Mouse (Mus musculus): ENCODE data around the gene Slc38a1. TPM values are rescaled to one million over a fixed set of nuclear protein-coding genes. Genes with fewer than 3 reads are reported as not detected.

The Slc38a1 gene
- polyA plus RNA-seq, 1 experiment, result 88.4 TPM

DNA sequence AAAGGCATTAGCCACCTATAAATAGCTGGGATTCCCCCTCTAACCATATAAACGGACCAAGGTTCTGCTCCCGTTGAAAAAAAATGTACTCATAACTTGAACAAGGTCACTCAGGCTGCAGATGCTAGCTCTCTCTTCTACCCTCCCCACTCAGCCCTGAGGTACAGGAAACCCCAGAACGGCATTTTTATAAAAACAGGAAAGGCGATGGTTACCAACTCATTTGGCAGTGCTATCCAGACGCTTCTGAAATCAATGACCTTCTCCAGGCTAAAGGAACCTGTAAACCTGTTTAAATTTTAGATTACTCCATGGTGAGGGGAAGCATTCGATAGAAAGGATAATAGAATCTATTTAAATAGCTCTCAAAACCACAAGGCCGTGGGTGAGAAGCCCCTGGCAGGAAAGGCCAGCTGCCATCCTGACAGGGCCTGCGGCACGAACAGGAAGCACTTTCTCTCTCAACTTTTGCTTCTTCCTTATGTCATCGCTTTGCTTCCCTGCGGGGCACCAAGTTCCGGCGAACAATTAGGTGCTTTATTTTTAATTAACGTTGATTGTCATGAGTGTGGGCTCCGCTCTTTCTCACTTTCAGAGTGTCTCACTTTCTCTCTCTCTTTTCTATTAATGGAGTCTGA, 59.2 kb downstream of the Slc38a1 start:
- Histone ChIP-seq H3K27me3 (ENCODE audit: control insufficient read depth, insufficient read depth, low read length, poor library complexity, severe bottlenecking) (no peaks in the 10 kb centered on the region), H3K9ac (ENCODE audit: low read depth, poor library complexity, severe bottlenecking) (no peak overlapping the region), H3K4me3 (ENCODE audit: low read depth, low read length) (no peak overlapping the region), H3K4me1 (ENCODE audit: control insufficient read depth, insufficient read depth, low read length) (no peaks in the 10 kb centered on the region), H3K9me3 (replicated peaks; ENCODE audit: control insufficient read depth, insufficient read depth, low read length, poor library complexity, severe bottlenecking) (peaks cover 70% of the 10 kb centered on the region), H3K27ac (ENCODE audit: insufficient read depth, low read length) (no peak overlapping the region), H3K36me3 (ENCODE audit: control insufficient read depth, insufficient read depth, low read length, poor library complexity, severe bottlenecking) (peaks cover 68% of the 10 kb centered on the region)
- TF ChIP-seq POLR2A (IDR thresholded peaks at IDR 0.05; ENCODE audit: insufficient read depth, low read length) (no peak), CTCF (IDR thresholded peaks at IDR 0.05; ENCODE audit: low read depth, low read length) (no peak), EP300 (IDR thresholded peaks at IDR 0.05; ENCODE audit: insufficient read depth, low read depth, low read length) (no peak)

- no peak for TF ChIP-seq POLR2A (IDR thresholded peaks at IDR 0.05; ENCODE audit: insufficient read depth, low read length)
- TF ChIP-seq CTCF (IDR thresholded peaks at IDR 0.05; ENCODE audit: low read depth, low read length), result no peak
- no peak for TF ChIP-seq EP300 (IDR thresholded peaks at IDR 0.05; ENCODE audit: insufficient read depth, low read depth, low read length)
- no peaks in the 10 kb centered on the region for H3K27me3 ChIP-seq (ENCODE audit: control insufficient read depth, insufficient read depth, low read length, poor library complexity, severe bottlenecking)
- H3K4me1 ChIP-seq (ENCODE audit: control insufficient read depth, insufficient read depth, low read length), result peaks cover 3% of the 10 kb centered on the region
- no peak overlapping the region for H3K27ac ChIP-seq (ENCODE audit: insufficient read depth, low read length)
- H3K9ac ChIP-seq (ENCODE audit: low read depth, poor library complexity, severe bottlenecking), result no peak overlapping the region
- peaks cover 44% of the 10 kb centered on the region for H3K36me3 ChIP-seq (ENCODE audit: control insufficient read depth, insufficient read depth, low read length, poor library complexity, severe bottlenecking)
- H3K4me3 ChIP-seq (ENCODE audit: low read depth, low read length), result no peak overlapping the region
- peaks cover 16% of the 10 kb centered on the region for H3K9me3 ChIP-seq (replicated peaks; ENCODE audit: control insufficient read depth, insufficient read depth, low read length, poor library complexity, severe bottlenecking)
These were observed 65.7 kb downstream of the Slc38a1 start for GRCm38 (mm10) chr15:96576998-96577397.

DNA sequence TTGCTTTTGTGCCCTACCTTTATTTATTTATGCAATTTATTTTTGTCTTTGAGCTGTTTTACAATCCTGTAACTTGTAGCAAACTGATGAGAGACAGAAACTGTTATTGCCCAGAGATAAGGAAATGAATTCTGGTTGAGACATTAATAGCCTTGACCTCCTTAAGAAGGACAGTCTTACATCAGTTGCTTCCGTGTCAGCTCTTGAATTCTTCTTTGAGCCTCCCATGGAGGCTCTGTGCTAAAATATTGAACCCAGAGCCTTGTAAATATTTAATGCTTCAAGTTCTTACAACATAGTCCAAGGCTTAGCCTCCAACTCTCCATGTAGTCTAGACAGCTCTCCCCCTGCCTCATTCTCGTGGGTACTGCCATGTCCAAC, 73.7 kb downstream of the Slc38a1 start:
- Histone ChIP-seq H3K9ac (ENCODE audit: low read depth, poor library complexity, severe bottlenecking) (no peak overlapping the region), H3K4me3 (ENCODE audit: low read depth, low read length) (no peak overlapping the region), H3K27me3 (ENCODE audit: control insufficient read depth, insufficient read depth, low read length, poor library complexity, severe bottlenecking) (no peaks in the 10 kb centered on the region), H3K36me3 (ENCODE audit: control insufficient read depth, insufficient read depth, low read length, poor library complexity, severe bottlenecking) (no peaks in the 10 kb centered on the region), H3K27ac (ENCODE audit: insufficient read depth, low read length) (no peak overlapping the region), H3K9me3 (replicated peaks; ENCODE audit: control insufficient read depth, insufficient read depth, low read length, poor library complexity, severe bottlenecking) (no peaks in the 10 kb centered on the region), H3K4me1 (ENCODE audit: control insufficient read depth, insufficient read depth, low read length) (peaks cover 4% of the 10 kb centered on the region)
- TF ChIP-seq POLR2A (IDR thresholded peaks at IDR 0.05; ENCODE audit: insufficient read depth, low read length), result no peak
- no peak for TF ChIP-seq CTCF (IDR thresholded peaks at IDR 0.05; ENCODE audit: low read depth, low read length)
- no peak for TF ChIP-seq EP300 (IDR thresholded peaks at IDR 0.05; ENCODE audit: insufficient read depth, low read depth, low read length)

GRCm38 (mm10) chr15:96568271-96568982, 74.3 kb downstream of the Slc38a1 start:
- Histone ChIP-seq H3K27me3 (ENCODE audit: control insufficient read depth, insufficient read depth, low read length, poor library complexity, severe bottlenecking) (no peaks in the 10 kb centered on the region), H3K36me3 (ENCODE audit: control insufficient read depth, insufficient read depth, low read length, poor library complexity, severe bottlenecking) (no peaks in the 10 kb centered on the region), H3K4me1 (ENCODE audit: control insufficient read depth, insufficient read depth, low read length) (peaks cover 6% of the 10 kb centered on the region), H3K4me3 (ENCODE audit: low read depth, low read length) (no peak overlapping the region), H3K9ac (ENCODE audit: low read depth, poor library complexity, severe bottlenecking) (no peak overlapping the region), H3K27ac (ENCODE audit: insufficient read depth, low read length) (no peak overlapping the region), H3K9me3 (replicated peaks; ENCODE audit: control insufficient read depth, insufficient read depth, low read length, poor library complexity, severe bottlenecking) (no peaks in the 10 kb centered on the region)
- no peak for TF ChIP-seq CTCF (IDR thresholded peaks at IDR 0.05; ENCODE audit: low read depth, low read length)
- no peak for TF ChIP-seq EP300 (IDR thresholded peaks at IDR 0.05; ENCODE audit: insufficient read depth, low read depth, low read length)
- TF ChIP-seq POLR2A (IDR thresholded peaks at IDR 0.05; ENCODE audit: insufficient read depth, low read length), result no peak

DNA sequence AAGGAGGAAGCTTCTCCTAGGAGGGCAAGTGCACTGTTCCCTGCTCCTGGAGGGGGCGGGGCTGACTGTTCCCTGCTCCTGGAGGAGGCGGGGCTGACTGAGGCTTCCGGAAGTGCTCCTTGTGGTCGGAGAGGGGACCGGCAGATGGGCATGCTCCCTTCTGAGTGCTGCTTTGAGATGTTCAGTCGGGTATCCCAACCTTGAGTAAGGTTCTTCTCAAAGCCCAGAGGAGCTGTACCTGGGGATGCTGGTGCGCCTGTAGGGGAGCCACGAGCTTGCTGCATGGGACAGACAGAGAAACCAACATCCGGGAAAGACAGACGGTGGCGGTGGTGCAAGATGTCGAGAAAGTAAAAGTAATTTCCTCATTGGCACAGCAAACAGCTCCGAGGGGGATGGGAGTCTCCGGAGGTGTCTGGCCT, 75.9 kb downstream of the Slc38a1 start:
- H3K9me3 ChIP-seq (replicated peaks; ENCODE audit: control insufficient read depth, insufficient read depth, low read length, poor library complexity, severe bottlenecking), result no peaks in the 10 kb centered on the region
- H3K36me3 ChIP-seq (ENCODE audit: control insufficient read depth, insufficient read depth, low read length, poor library complexity, severe bottlenecking), result no peaks in the 10 kb centered on the region
- peak overlapping the region; percentile 55 for H3K9ac ChIP-seq (ENCODE audit: low read depth, poor library complexity, severe bottlenecking)
- TF ChIP-seq EP300 (IDR thresholded peaks at IDR 0.05; ENCODE audit: insufficient read depth, low read depth, low read length), result no peak
- no peak for TF ChIP-seq CTCF (IDR thresholded peaks at IDR 0.05; ENCODE audit: low read depth, low read length)
- TF ChIP-seq POLR2A (IDR thresholded peaks at IDR 0.05; ENCODE audit: insufficient read depth, low read length), result peak; percentile 49
- peaks cover 6% of the 10 kb centered on the region for H3K4me1 ChIP-seq (ENCODE audit: control insufficient read depth, insufficient read depth, low read length)
- no peaks in the 10 kb centered on the region for H3K27me3 ChIP-seq (ENCODE audit: control insufficient read depth, insufficient read depth, low read length, poor library complexity, severe bottlenecking)
- peak overlapping the region; percentile 74 for H3K27ac ChIP-seq (ENCODE audit: insufficient read depth, low read length)
- peak overlapping the region; percentile 83 for H3K4me3 ChIP-seq (ENCODE audit: low read depth, low read length)

GRCm38 (mm10) chr15:96563852-96564251, 78.9 kb downstream of the Slc38a1 start:
- TF ChIP-seq POLR2A (IDR thresholded peaks at IDR 0.05; ENCODE audit: insufficient read depth, low read length) (no peak), CTCF (IDR thresholded peaks at IDR 0.05; ENCODE audit: low read depth, low read length) (no peak), EP300 (IDR thresholded peaks at IDR 0.05; ENCODE audit: insufficient read depth, low read depth, low read length) (no peak)
- no peak overlapping the region for H3K9ac ChIP-seq (ENCODE audit: low read depth, poor library complexity, severe bottlenecking)

More at GRCm38 (mm10) chr15:96563852-96564251, 78.9 kb downstream of the Slc38a1 start:
- H3K4me1 ChIP-seq (ENCODE audit: control insufficient read depth, insufficient read depth, low read length), result peaks cover 3% of the 10 kb centered on the region
- no peaks in the 10 kb centered on the region for H3K9me3 ChIP-seq (replicated peaks; ENCODE audit: control insufficient read depth, insufficient read depth, low read length, poor library complexity, severe bottlenecking)
- no peak overlapping the region for H3K27ac ChIP-seq (ENCODE audit: insufficient read depth, low read length)
- H3K4me3 ChIP-seq (ENCODE audit: low read depth, low read length), result no peak overlapping the region
- no peaks in the 10 kb centered on the region for H3K27me3 ChIP-seq (ENCODE audit: control insufficient read depth, insufficient read depth, low read length, poor library complexity, severe bottlenecking)
- H3K36me3 ChIP-seq (ENCODE audit: control insufficient read depth, insufficient read depth, low read length, poor library complexity, severe bottlenecking), result no peaks in the 10 kb centered on the region

Data from ES-Bruce4 (cell line).